Mouse (Mus musculus): ENCODE measurements around the gene Peli1. TPM values are rescaled to one million over a fixed set of nuclear protein-coding genes. Genes with fewer than 3 reads are reported as not detected.

Peli1 gene
- polyA plus RNA-seq, 1 experiment, result 3.5 TPM

DNA sequence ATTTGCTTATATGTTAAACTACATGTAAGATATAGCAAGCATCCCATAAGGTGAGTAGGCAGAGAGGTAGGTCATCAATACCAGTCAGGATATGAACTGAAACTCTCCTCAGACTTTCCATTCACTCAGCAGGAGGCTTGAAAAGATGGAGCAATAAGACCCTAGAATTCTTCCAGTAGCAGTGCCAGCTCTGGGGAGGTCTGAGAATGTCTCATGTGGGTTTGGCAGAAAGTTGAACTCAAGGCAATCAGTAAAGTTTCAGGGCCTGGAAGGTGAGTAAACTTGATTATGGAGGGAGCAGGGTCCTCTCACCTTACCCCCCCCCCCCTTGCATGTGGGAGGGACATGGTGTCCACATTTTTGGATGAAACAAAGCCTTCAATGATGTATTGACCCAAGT lies 36.5 kb upstream of the Peli1 start:
- H3K79me3 ChIP-seq (ENCODE audit: low read depth), result no peaks in the 10 kb centered on the region
- no peaks in the 10 kb centered on the region for H3K36me3 ChIP-seq (ENCODE audit: control insufficient read depth, insufficient read depth)
- no peaks in the 10 kb centered on the region for H3K79me2 ChIP-seq (ENCODE audit: control insufficient read depth, insufficient read depth)
- H3K27me3 ChIP-seq (ENCODE audit: control insufficient read depth, insufficient read depth, insufficient read length), result peaks cover 10% of the 10 kb centered on the region
- no peak overlapping the region for H3ac ChIP-seq (ENCODE audit: control insufficient read depth, insufficient read length, low read depth)
- TF ChIP-seq MYOD1 (IDR thresholded peaks at IDR 0.05; ENCODE audit: control insufficient read depth, insufficient read length, low read depth) (no peak), FOSL1 (IDR thresholded peaks at IDR 0.05; ENCODE audit: insufficient read depth, low read length, poor library complexity, severe bottlenecking) (no peak), MAX (IDR thresholded peaks at IDR 0.05) (no peak), MYOG (IDR thresholded peaks at IDR 0.05; ENCODE audit: control insufficient read depth, extremely low read depth, insufficient read length) (no peak), USF1 (IDR thresholded peaks at IDR 0.05; ENCODE audit: low read depth) (no peak), CEBPB (IDR thresholded peaks at IDR 0.05; ENCODE audit: low read depth) (no peak), CTCF (IDR thresholded peaks at IDR 0.05; ENCODE audit: control insufficient read depth, insufficient read depth, insufficient read length) (no peak)
- no peak overlapping the region for H3K4me3 ChIP-seq (ENCODE audit: insufficient read depth, poor library complexity, severe bottlenecking)

DNA sequence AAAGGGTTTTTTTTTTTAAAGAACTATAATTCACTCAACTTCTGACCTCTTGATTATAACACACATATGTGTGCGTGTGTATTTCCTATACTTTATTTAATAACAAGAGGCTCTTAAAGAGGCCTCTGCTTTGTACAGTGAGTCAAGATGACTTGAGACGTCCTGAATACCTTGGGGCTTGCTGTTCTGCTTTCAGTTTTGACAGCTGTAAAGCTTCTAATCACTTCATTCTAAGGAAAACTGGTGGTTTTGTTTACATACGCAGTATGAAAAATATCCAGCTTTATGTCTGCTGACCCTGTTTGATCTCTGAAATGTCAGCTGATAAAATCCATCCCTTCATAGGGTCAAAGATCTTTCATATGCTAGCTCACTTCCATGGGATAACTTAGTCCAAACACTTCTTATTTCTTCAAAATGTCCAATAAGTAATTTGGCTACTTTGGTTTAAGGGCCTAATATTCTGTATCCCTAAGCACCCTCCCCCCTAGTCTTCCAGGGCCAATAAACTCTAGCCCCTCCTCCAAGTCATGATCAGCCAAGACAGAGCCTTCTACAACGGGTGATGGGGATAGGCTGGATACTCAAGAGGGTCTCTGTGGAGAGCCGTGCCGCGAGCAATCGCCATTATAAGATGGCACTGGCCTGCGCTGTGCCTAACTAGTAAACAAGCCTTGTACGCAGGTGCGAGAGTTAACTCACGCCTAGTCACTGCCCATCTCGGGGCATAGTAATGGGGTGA lies 34.8 kb upstream of the Peli1 start:
- Histone ChIP-seq H3K79me2 (ENCODE audit: control insufficient read depth, insufficient read depth) (no peaks in the 10 kb centered on the region), H3K79me3 (ENCODE audit: low read depth) (no peaks in the 10 kb centered on the region), H3ac (ENCODE audit: control insufficient read depth, insufficient read length, low read depth) (no peak overlapping the region), H3K27me3 (ENCODE audit: control insufficient read depth, insufficient read depth, insufficient read length) (peaks cover 6% of the 10 kb centered on the region), H3K4me3 (ENCODE audit: insufficient read depth, poor library complexity, severe bottlenecking) (no peak overlapping the region), H3K36me3 (ENCODE audit: control insufficient read depth, insufficient read depth) (no peaks in the 10 kb centered on the region)
- TF ChIP-seq FOSL1 (IDR thresholded peaks at IDR 0.05; ENCODE audit: insufficient read depth, low read length, poor library complexity, severe bottlenecking), result no peak
- TF ChIP-seq CEBPB (IDR thresholded peaks at IDR 0.05; ENCODE audit: low read depth), result no peak
- TF ChIP-seq USF1 (IDR thresholded peaks at IDR 0.05; ENCODE audit: low read depth), result no peak
- no peak for TF ChIP-seq MAX (IDR thresholded peaks at IDR 0.05)
- no peak for TF ChIP-seq CTCF (IDR thresholded peaks at IDR 0.05; ENCODE audit: control insufficient read depth, insufficient read depth, insufficient read length)
- no peak for TF ChIP-seq MYOD1 (IDR thresholded peaks at IDR 0.05; ENCODE audit: control insufficient read depth, insufficient read length, low read depth)
- no peak for TF ChIP-seq MYOG (IDR thresholded peaks at IDR 0.05; ENCODE audit: control insufficient read depth, extremely low read depth, insufficient read length)

DNA sequence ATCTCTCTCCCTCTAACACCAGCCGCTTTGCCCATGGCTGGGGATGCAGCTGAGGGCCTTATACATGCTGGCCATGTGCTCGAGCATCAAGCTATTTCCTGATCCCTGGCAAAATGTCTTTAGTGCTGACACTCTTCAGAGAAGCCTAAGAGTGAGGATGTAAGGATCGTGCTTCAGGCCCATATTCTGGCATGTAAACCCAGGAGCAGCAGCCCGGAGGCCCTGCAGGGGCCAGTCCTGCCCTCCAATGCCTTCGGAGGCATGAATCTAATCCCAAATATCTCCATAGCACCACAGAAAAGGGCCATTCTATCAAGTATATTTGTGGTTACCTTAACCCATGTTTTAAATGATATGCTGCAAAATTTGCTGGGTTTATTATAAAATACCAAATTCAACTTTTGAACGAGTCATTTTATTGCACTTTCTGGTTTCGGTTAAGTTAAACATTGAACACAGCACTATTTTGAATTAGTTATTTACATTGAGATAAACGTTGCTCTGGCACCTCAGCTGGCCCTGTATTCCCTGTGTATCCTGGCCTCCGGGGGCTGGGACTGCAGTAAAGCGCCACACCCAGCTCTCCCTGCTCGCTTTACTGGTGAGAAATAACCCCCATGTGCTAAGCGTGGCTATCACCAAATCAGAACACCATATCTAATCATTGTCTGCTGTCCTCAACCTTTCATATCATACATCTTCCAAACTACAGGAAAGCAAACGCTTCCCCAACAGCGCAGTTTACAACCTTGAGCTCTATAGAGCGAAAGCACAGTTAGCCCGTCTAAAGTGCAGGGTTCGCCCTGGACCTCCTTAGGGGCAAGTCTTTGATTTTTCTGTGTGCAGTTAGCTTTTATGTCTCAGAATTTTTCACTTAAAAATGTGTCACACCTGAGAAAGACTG lies 33.3 kb upstream of the Peli1 start:
- no peak overlapping the region for H3ac ChIP-seq (ENCODE audit: control insufficient read depth, insufficient read length, low read depth)
- no peaks in the 10 kb centered on the region for H3K79me3 ChIP-seq (ENCODE audit: low read depth)
- no peaks in the 10 kb centered on the region for H3K79me2 ChIP-seq (ENCODE audit: control insufficient read depth, insufficient read depth)
- TF ChIP-seq MYOG (IDR thresholded peaks at IDR 0.05; ENCODE audit: control insufficient read depth, extremely low read depth, insufficient read length), result no peak
- TF ChIP-seq FOSL1 (IDR thresholded peaks at IDR 0.05; ENCODE audit: insufficient read depth, low read length, poor library complexity, severe bottlenecking), result no peak
- TF ChIP-seq CEBPB (IDR thresholded peaks at IDR 0.05; ENCODE audit: low read depth), result no peak
- TF ChIP-seq MAX (IDR thresholded peaks at IDR 0.05), result no peak
- TF ChIP-seq CTCF (IDR thresholded peaks at IDR 0.05; ENCODE audit: control insufficient read depth, insufficient read depth, insufficient read length), result no peak
- no peak for TF ChIP-seq USF1 (IDR thresholded peaks at IDR 0.05; ENCODE audit: low read depth)
- TF ChIP-seq MYOD1 (IDR thresholded peaks at IDR 0.05; ENCODE audit: control insufficient read depth, insufficient read length, low read depth), result no peak
- peaks cover 4% of the 10 kb centered on the region for H3K27me3 ChIP-seq (ENCODE audit: control insufficient read depth, insufficient read depth, insufficient read length)
- no peak overlapping the region for H3K4me3 ChIP-seq (ENCODE audit: insufficient read depth, poor library complexity, severe bottlenecking)
- H3K36me3 ChIP-seq (ENCODE audit: control insufficient read depth, insufficient read depth), result no peaks in the 10 kb centered on the region

DNA sequence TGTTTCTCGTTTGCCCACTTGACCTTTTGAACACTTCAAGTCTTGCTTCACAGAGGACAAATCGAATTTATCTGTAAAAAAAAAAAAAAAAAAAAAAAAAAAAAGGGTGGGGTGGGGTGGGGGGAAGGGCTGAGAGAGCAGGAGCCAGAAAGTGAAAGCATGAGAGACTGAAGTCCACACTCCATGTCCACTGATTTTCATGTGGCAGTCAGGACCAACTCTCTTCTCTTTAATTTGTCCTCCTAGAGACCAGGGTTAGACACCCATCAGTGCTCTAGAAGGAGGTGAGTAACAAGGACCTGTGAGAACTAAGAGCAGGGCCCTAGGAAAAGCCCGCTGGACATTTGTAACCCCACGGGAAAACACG lies 32.7 kb upstream of the Peli1 start:
- no peaks in the 10 kb centered on the region for H3K79me3 ChIP-seq (ENCODE audit: low read depth)
- H3K79me2 ChIP-seq (ENCODE audit: control insufficient read depth, insufficient read depth), result no peaks in the 10 kb centered on the region
- no peak for TF ChIP-seq CEBPB (IDR thresholded peaks at IDR 0.05; ENCODE audit: low read depth)
- TF ChIP-seq CTCF (IDR thresholded peaks at IDR 0.05; ENCODE audit: control insufficient read depth, insufficient read depth, insufficient read length), result no peak
- TF ChIP-seq MYOG (IDR thresholded peaks at IDR 0.05; ENCODE audit: control insufficient read depth, extremely low read depth, insufficient read length), result no peak
- TF ChIP-seq MAX (IDR thresholded peaks at IDR 0.05), result no peak
- no peaks in the 10 kb centered on the region for H3K36me3 ChIP-seq (ENCODE audit: control insufficient read depth, insufficient read depth)
- no peak overlapping the region for H3K4me3 ChIP-seq (ENCODE audit: insufficient read depth, poor library complexity, severe bottlenecking)
- H3K27me3 ChIP-seq (ENCODE audit: control insufficient read depth, insufficient read depth, insufficient read length), result peaks cover 4% of the 10 kb centered on the region
- no peak overlapping the region for H3ac ChIP-seq (ENCODE audit: control insufficient read depth, insufficient read length, low read depth)

DNA sequence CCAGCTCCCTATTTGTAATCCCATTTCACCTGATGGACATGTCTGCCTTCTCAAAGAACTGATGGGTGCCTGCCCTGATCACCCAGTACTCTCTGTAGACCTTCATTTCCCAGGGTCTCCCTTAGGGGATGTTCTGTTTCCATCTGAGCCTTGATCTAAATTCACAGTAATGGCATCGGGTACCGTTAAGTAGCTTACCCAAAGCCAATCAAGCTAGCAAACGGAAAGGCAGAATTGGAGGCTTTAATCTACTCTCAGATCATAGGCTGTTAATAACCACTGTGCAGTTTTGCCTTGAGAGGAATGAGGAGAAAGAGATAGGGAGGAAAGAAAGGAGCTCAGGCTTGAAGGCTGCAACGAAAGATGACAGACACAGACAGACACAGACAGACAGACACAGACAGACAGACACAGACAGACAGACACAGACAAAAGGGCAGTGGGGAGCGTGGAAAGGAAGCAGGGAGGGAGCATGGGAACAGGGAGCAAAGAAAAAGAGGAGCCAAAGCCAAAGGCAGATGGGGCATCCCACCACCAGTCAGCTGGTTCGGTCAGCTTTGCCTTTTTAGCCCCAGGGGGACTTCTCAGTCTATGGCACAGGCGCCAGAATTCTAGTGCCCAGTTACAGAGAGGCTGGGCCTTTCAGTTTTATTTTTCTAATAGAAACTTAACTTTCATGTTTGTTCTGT lies 30.6 kb upstream of the Peli1 start:
- Histone ChIP-seq H3K36me3 (ENCODE audit: control insufficient read depth, insufficient read depth) (no peaks in the 10 kb centered on the region), H3ac (ENCODE audit: control insufficient read depth, insufficient read length, low read depth) (no peak overlapping the region), H3K4me3 (ENCODE audit: insufficient read depth, poor library complexity, severe bottlenecking) (no peak overlapping the region), H3K79me2 (ENCODE audit: control insufficient read depth, insufficient read depth) (no peaks in the 10 kb centered on the region), H3K27me3 (ENCODE audit: control insufficient read depth, insufficient read depth, insufficient read length) (peaks cover 4% of the 10 kb centered on the region), H3K79me3 (ENCODE audit: low read depth) (no peaks in the 10 kb centered on the region)
- TF ChIP-seq MYOG (IDR thresholded peaks at IDR 0.05; ENCODE audit: control insufficient read depth, extremely low read depth, insufficient read length) (no peak), MAX (IDR thresholded peaks at IDR 0.05) (no peak), CTCF (IDR thresholded peaks at IDR 0.05; ENCODE audit: control insufficient read depth, insufficient read depth, insufficient read length) (no peak), USF1 (IDR thresholded peaks at IDR 0.05; ENCODE audit: low read depth) (no peak), MYOD1 (IDR thresholded peaks at IDR 0.05; ENCODE audit: control insufficient read depth, insufficient read length, low read depth) (no peak), FOSL1 (IDR thresholded peaks at IDR 0.05; ENCODE audit: insufficient read depth, low read length, poor library complexity, severe bottlenecking) (no peak), CEBPB (IDR thresholded peaks at IDR 0.05; ENCODE audit: low read depth) (no peak)

All from C2C12 (cell line).